Mouse (Mus musculus): ENCODE data around the gene Cnnm3. TPM values are rescaled to one million over a fixed set of nuclear protein-coding genes. Genes with fewer than 3 reads are reported as not detected.

The Cnnm3 gene
- polyA plus RNA-seq, 1 experiment: 10.9 TPM

DNA sequence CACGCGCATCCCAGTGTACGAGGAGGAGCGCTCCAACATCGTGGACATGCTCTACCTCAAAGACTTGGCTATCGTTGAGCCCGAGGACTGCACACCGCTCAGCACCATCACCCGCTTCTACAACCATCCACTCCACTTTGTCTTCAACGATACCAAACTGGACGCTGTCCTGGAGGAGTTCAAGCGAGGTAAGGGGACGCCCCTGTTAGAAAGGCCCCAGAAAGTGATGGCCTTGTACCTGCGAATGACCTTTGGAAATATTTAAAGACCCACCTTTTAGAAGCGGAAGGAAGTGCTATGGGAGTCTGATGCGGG lies 1.3 kb downstream of the Cnnm3 start:
- TF ChIP-seq CTCF (IDR thresholded peaks at IDR 0.05; ENCODE audit: control insufficient read depth, insufficient read depth, low read length) (no peak), POLR2A (IDR thresholded peaks at IDR 0.05; ENCODE audit: borderline replicate concordance, control insufficient read depth, low read depth, low read length) (no peak)
- H3K4me1 ChIP-seq (ENCODE audit: control insufficient read depth, insufficient read depth, low read length): peaks cover 3% of the 10 kb centered on the region
- H3K27ac ChIP-seq (ENCODE audit: control insufficient read depth, insufficient read depth, low read depth, low read length, poor library complexity): no peak overlapping the region
- WGBS: 5% methylated on average over 16 of the region's 16 CpGs
- peak overlapping the region; percentile 86 for H3K4me3 ChIP-seq (replicated peaks; ENCODE audit: control insufficient read depth, low read depth, low read length)

DNA sequence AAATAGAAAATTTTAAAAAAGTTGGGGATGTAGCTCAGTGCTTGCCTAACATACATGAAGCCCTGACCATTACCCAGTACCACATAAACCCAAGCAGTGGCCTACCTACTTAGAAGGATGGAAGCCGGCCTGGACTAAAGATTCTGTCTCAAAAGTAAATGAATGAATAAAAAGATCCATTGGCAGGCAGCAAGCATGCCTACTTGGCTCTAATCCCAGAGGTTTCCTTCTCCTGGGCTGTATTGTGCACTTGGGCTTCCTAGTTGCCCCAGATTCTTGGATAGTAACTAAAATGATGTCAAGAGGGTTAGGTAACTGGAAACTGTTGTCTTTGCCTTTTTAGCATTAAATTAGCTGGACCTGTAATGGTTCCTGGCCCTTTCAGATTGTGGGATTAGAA lies 1.6 kb downstream of the Cnnm3 start:
- peaks cover 2% of the 10 kb centered on the region for H3K4me1 ChIP-seq (ENCODE audit: control insufficient read depth, insufficient read depth, low read length)
- no peak overlapping the region for H3K4me3 ChIP-seq (replicated peaks; ENCODE audit: control insufficient read depth, low read depth, low read length)
- TF ChIP-seq POLR2A (IDR thresholded peaks at IDR 0.05; ENCODE audit: borderline replicate concordance, control insufficient read depth, low read depth, low read length) (no peak), CTCF (IDR thresholded peaks at IDR 0.05; ENCODE audit: control insufficient read depth, insufficient read depth, low read length) (no peak)
- H3K27ac ChIP-seq (ENCODE audit: control insufficient read depth, insufficient read depth, low read depth, low read length, poor library complexity): no peak overlapping the region
- WGBS: 49% methylated on average over 1 of the region's 1 CpGs

DNA sequence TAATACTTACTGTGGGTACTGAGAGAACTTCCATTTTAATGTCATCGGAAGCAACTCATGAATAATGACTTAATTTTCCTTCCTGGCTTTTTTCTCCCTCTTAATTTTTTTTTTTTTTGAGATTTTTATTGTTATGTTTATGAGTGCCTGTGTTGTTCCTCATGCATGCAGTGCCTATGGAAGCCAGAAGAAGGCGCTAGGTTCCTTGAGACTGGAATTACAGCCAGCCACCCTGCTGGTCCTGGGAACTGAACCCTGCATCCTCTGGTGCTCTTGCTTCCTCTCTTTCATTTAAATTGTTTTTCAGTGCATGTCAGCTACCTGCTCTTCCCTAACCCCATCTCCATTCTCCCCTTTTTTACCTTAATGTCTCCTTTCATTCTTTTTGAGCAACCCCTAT lies 2.1 kb downstream of the Cnnm3 start:
- Histone ChIP-seq H3K4me3 (replicated peaks; ENCODE audit: control insufficient read depth, low read depth, low read length) (no peak overlapping the region), H3K4me1 (ENCODE audit: control insufficient read depth, insufficient read depth, low read length) (peaks cover 2% of the 10 kb centered on the region), H3K27ac (ENCODE audit: control insufficient read depth, insufficient read depth, low read depth, low read length, poor library complexity) (no peak overlapping the region)
- 76% methylated on average over 2 of the region's 2 CpGs for WGBS
- TF ChIP-seq POLR2A (IDR thresholded peaks at IDR 0.05; ENCODE audit: borderline replicate concordance, control insufficient read depth, low read depth, low read length) (no peak), CTCF (IDR thresholded peaks at IDR 0.05; ENCODE audit: control insufficient read depth, insufficient read depth, low read length) (peak; percentile 48)

DNA sequence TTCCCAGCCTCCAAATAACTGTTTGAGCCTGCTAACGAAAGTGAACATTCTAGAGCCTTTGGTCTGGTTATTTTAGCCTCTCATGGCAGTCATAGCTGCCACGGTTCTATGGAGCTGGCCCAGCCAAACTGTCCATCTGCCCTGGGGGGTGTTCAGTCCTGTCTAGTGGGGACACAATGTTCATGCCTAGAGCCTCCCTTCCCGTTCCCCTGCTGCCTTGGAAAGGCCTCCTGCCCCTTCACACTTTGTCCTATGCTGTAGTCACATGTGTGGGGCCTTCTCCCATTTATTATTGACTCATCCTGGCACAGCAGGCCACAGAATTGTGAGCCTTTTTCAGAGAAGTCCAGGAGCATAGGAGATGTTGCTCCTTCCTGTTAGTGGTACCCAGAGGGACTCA lies 6.6 kb downstream of the Cnnm3 start:
- TF ChIP-seq POLR2A (IDR thresholded peaks at IDR 0.05; ENCODE audit: borderline replicate concordance, control insufficient read depth, low read depth, low read length) (no peak), CTCF (IDR thresholded peaks at IDR 0.05; ENCODE audit: control insufficient read depth, insufficient read depth, low read length) (no peak)
- 80% methylated on average over 3 of the region's 3 CpGs for WGBS

DNA sequence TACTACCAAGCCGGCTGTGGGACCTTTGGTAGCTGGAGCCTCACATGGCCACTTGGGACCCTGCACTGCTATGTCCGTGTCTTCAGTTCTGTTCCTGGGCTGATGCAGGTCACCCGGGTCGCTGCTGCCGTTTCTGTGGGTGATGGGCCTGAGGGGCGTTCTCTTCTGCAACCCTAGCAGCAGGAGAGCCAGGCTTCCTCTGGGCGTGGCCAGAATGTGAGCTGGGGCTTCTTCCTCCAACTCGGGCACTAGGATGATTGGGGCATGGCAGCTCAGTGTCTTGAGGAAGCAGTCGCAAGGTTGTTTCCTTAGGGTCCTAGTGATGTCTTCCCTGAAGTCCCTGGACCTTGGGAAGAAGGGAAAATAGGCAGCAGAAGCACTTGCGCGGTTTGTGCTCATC lies 8.0 kb downstream of the Cnnm3 start:
- 77% methylated on average over 11 of the region's 11 CpGs for WGBS
- no peak overlapping the region for H3K27ac ChIP-seq (ENCODE audit: control insufficient read depth, insufficient read depth, low read depth, low read length, poor library complexity)
- H3K4me1 ChIP-seq (ENCODE audit: control insufficient read depth, insufficient read depth, low read length): no peaks in the 10 kb centered on the region
- no peak overlapping the region for H3K4me3 ChIP-seq (replicated peaks; ENCODE audit: control insufficient read depth, low read depth, low read length)
- TF ChIP-seq CTCF (IDR thresholded peaks at IDR 0.05; ENCODE audit: control insufficient read depth, insufficient read depth, low read length): no peak
- no peak for TF ChIP-seq POLR2A (IDR thresholded peaks at IDR 0.05; ENCODE audit: borderline replicate concordance, control insufficient read depth, low read depth, low read length)

More for the DNA sequence above, 6.6 kb downstream of the Cnnm3 start:
- no peak overlapping the region for H3K4me3 ChIP-seq (replicated peaks; ENCODE audit: control insufficient read depth, low read depth, low read length)
- H3K27ac ChIP-seq (ENCODE audit: control insufficient read depth, insufficient read depth, low read depth, low read length, poor library complexity): no peak overlapping the region
- H3K4me1 ChIP-seq (ENCODE audit: control insufficient read depth, insufficient read depth, low read length): no peaks in the 10 kb centered on the region; the same call in none of the 2 replicates

DNA sequence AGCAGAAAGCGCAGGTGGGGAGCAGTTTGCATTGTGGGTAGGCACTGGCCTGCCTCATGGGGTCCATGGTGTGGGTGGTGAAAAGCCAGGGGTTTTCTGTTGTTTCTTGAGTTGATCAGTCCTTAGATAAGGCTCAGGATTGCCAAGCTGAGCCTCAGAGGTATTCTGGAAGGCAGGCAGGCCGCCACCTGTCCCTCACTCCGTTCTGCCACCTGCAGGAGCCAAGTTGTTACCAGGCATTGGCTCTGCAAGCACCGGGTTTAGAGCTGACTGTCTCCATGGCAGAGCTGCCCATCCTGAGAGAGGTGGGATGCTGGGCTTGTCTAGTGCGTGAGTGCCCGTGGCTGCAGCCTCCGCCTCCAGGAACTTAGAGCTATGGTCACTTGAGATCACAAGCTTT lies 10.5 kb downstream of the Cnnm3 start:
- Histone ChIP-seq H3K27ac (ENCODE audit: control insufficient read depth, insufficient read depth, low read depth, low read length, poor library complexity) (no peak overlapping the region), H3K4me1 (ENCODE audit: control insufficient read depth, insufficient read depth, low read length) (no peaks in the 10 kb centered on the region), H3K4me3 (replicated peaks; ENCODE audit: control insufficient read depth, low read depth, low read length) (no peak overlapping the region)
- 88% methylated on average over 7 of the region's 7 CpGs for WGBS
- TF ChIP-seq CTCF (IDR thresholded peaks at IDR 0.05; ENCODE audit: control insufficient read depth, insufficient read depth, low read length) (no peak), POLR2A (IDR thresholded peaks at IDR 0.05; ENCODE audit: borderline replicate concordance, control insufficient read depth, low read depth, low read length) (peak; percentile 19; the same call in 1 of the 2 replicates)

DNA sequence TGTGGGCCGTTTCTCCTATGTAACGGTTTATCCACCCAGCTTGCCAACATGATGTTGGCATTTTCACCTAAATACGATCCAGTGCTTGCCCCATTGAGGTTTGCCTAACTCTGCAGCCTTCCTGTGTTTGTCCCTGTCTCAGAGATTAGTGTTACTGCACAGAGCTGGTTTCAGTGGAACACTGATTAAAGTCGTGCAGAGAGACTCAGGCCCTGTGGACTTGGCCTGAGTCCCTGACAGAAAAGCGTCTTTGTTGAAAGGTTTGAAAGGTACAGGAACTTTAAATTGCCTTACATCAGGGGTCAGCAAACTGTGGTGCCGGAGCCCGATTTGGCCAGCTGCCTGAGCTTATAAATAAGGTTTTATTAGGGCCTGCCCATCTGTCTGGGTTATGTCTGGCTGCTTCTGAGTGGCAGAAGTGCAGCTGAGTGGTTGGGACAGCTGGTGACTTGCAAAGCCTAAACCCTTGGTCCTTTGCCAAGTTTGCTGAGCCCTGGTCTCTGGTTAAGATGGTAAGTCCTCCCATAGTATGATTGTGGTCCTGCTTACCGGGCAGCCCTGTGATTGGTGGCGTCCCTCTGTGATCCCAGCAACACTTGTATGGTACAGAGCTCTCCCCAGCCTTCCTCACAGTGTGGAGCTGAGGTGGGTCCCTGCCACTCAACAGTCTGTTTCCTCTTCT lies 11.8 kb downstream of the Cnnm3 start:
- H3K27ac ChIP-seq (ENCODE audit: control insufficient read depth, insufficient read depth, low read depth, low read length, poor library complexity): no peak overlapping the region
- no peak overlapping the region for H3K4me3 ChIP-seq (replicated peaks; ENCODE audit: control insufficient read depth, low read depth, low read length)
- 85% methylated on average over 9 of the region's 9 CpGs for WGBS
- TF ChIP-seq CTCF (IDR thresholded peaks at IDR 0.05; ENCODE audit: control insufficient read depth, insufficient read depth, low read length) (no peak), POLR2A (IDR thresholded peaks at IDR 0.05; ENCODE audit: borderline replicate concordance, control insufficient read depth, low read depth, low read length) (no peak)
- H3K4me1 ChIP-seq (ENCODE audit: control insufficient read depth, insufficient read depth, low read length): no peaks in the 10 kb centered on the region

DNA sequence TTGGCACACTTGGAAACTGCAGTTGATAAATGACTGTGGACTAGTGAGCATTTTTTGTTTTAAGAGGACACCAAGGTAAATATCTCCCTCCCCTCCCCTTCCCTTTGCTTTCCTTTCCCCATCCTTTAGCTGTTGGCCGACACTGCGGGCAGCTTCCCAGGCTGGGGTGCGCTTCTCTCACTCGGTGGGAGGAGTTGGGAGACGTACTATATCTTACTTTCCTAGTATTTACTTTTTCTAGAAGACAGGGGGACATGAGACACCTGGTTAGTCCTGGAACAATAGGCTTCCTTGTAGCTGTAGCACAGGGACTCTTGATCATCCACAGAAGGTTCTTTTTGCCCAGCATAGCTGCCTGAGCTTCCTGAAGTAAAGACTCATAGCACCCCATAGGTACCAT lies 12.4 kb downstream of the Cnnm3 start:
- WGBS: 92% methylated on average over 5 of the region's 5 CpGs
- no peak overlapping the region for H3K4me3 ChIP-seq (replicated peaks; ENCODE audit: control insufficient read depth, low read depth, low read length)
- H3K4me1 ChIP-seq (ENCODE audit: control insufficient read depth, insufficient read depth, low read length): no peaks in the 10 kb centered on the region
- TF ChIP-seq POLR2A (IDR thresholded peaks at IDR 0.05; ENCODE audit: borderline replicate concordance, control insufficient read depth, low read depth, low read length) (no peak), CTCF (IDR thresholded peaks at IDR 0.05; ENCODE audit: control insufficient read depth, insufficient read depth, low read length) (no peak)
- no peak overlapping the region for H3K27ac ChIP-seq (ENCODE audit: control insufficient read depth, insufficient read depth, low read depth, low read length, poor library complexity)

DNA sequence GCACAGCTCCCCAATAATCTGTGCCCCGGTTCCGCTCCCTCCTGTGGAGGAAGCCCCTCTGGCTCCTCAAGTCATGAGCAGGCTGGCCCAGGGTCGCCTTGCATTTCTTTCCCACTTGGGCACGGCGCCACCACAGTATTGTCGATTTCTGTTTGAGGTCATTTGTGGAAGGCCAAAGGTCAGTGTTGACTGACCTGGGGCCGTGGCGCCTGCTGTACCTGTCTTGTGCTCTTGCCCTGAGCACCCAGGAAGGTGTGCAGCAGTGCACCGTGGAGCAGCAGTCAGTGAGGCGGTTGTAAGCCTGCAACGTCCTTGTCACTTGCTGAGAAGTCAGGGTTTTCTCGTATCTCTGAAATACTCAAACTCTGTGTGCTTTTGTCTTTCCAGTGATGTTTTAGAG lies 14.1 kb downstream of the Cnnm3 start:
- Histone ChIP-seq H3K27ac (ENCODE audit: control insufficient read depth, insufficient read depth, low read depth, low read length, poor library complexity) (no peak overlapping the region), H3K4me1 (ENCODE audit: control insufficient read depth, insufficient read depth, low read length) (no peaks in the 10 kb centered on the region), H3K4me3 (replicated peaks; ENCODE audit: control insufficient read depth, low read depth, low read length) (no peak overlapping the region)
- WGBS: 90% methylated on average over 12 of the region's 12 CpGs
- TF ChIP-seq POLR2A (IDR thresholded peaks at IDR 0.05; ENCODE audit: borderline replicate concordance, control insufficient read depth, low read depth, low read length): no peak
- TF ChIP-seq CTCF (IDR thresholded peaks at IDR 0.05; ENCODE audit: control insufficient read depth, insufficient read depth, low read length): no peak
